Mouse (Mus musculus): Measurements from ENCODE around the gene Basp1.

The Basp1 gene

GRCm38 (mm10) chr15:25364160-25364818, 49.3 kb downstream of the Basp1 start:
- no peak for DNase-seq (ENCODE audit: low spot score in 2 of 2)

GRCm38 (mm10) chr15:25363636-25364035, 49.9 kb downstream of the Basp1 start:
- no peak for DNase-seq (ENCODE audit: low spot score in 2 of 2)

GRCm38 (mm10) chr15:25360825-25361224, 52.7 kb downstream of the Basp1 start:
- DNase-seq (ENCODE audit: low spot score in 2 of 2) = peak in 1 of 2 experiments; percentile 53

- peak; percentile 74 to 86 for DNase-seq (ENCODE audit: low spot score in 2 of 2)
Measured at GRCm38 (mm10) chr15:25358680-25359097, 54.9 kb downstream of the Basp1 start.

GRCm38 (mm10) chr15:25355339-25355738, 58.2 kb downstream of the Basp1 start:
- DNase-seq (ENCODE audit: low spot score in 2 of 2) = no peak

- no peak for DNase-seq (ENCODE audit: low spot score in 2 of 2)
Measured at GRCm38 (mm10) chr15:25354738-25355137, 58.8 kb downstream of the Basp1 start.

GRCm38 (mm10) chr15:25353498-25353897, 60.1 kb downstream of the Basp1 start:
- DNase-seq (ENCODE audit: low spot score in 2 of 2) = no peak

- DNase-seq (ENCODE audit: low spot score in 2 of 2) = no peak
Measured at GRCm38 (mm10) chr15:25343263-25343662, 70.3 kb downstream of the Basp1 start.

GRCm38 (mm10) chr15:25335277-25335676, 78.3 kb downstream of the Basp1 start:
- no peak for DNase-seq (ENCODE audit: low spot score in 2 of 2)

- DNase-seq (ENCODE audit: low spot score in 2 of 2) = no peak
Measured at GRCm38 (mm10) chr15:25331877-25332445, 81.6 kb downstream of the Basp1 start.

- DNase-seq (ENCODE audit: low spot score in 2 of 2) = no peak
Measured at GRCm38 (mm10) chr15:25330946-25331345, 82.6 kb downstream of the Basp1 start.

GRCm38 (mm10) chr15:25322601-25323000, 91.0 kb downstream of the Basp1 start:
- DNase-seq (ENCODE audit: low spot score in 2 of 2) = no peak

GRCm38 (mm10) chr15:25322111-25322510, 91.5 kb downstream of the Basp1 start:
- no peak for DNase-seq (ENCODE audit: low spot score in 2 of 2)

- DNase-seq (ENCODE audit: low spot score in 2 of 2) = peak in 1 of 2 experiments; percentile 28
Measured at GRCm38 (mm10) chr15:25321636-25322035, 91.9 kb downstream of the Basp1 start.

- no peak for DNase-seq (ENCODE audit: low spot score in 2 of 2)
Measured at GRCm38 (mm10) chr15:25314471-25314870, 99.1 kb downstream of the Basp1 start.

Measured in right cerebral cortex, postnatal 10 days (tissue).